Mouse (Mus musculus): Measurements from ENCODE around the gene Kras.

The Kras gene

GRCm38 (mm10) chr6:145249291-145250184 lies 501 bp downstream of the Kras start:
- DNase-seq (ENCODE audit: low spot score): peak; percentile 12

GRCm38 (mm10) chr6:145247886-145248285 lies 2.2 kb downstream of the Kras start:
- DNase-seq (ENCODE audit: low spot score): no peak

GRCm38 (mm10) chr6:145246841-145247240 lies 3.2 kb downstream of the Kras start:
- DNase-seq (ENCODE audit: low spot score): no peak

GRCm38 (mm10) chr6:145242521-145242920 lies 7.5 kb downstream of the Kras start:
- no peak for DNase-seq (ENCODE audit: low spot score)

GRCm38 (mm10) chr6:145240285-145240684 lies 9.8 kb downstream of the Kras start:
- no peak for DNase-seq (ENCODE audit: low spot score)

GRCm38 (mm10) chr6:145237148-145237547 lies 12.9 kb downstream of the Kras start:
- no peak for DNase-seq (ENCODE audit: low spot score)

GRCm38 (mm10) chr6:145235367-145235766 lies 14.7 kb downstream of the Kras start:
- no peak for DNase-seq (ENCODE audit: low spot score)

GRCm38 (mm10) chr6:145234391-145234790 lies 15.6 kb downstream of the Kras start:
- no peak for DNase-seq (ENCODE audit: low spot score)

GRCm38 (mm10) chr6:145226296-145226695 lies 23.7 kb downstream of the Kras start:
- DNase-seq (ENCODE audit: low spot score): no peak

- no peak for DNase-seq (ENCODE audit: low spot score)
Observed at GRCm38 (mm10) chr6:145224246-145224645, 25.8 kb downstream of the Kras start.

- no peak for DNase-seq (ENCODE audit: low spot score)
Observed at GRCm38 (mm10) chr6:145215826-145216225, 34.2 kb downstream of the Kras start.

- no peak for DNase-seq (ENCODE audit: low spot score)
Observed at GRCm38 (mm10) chr6:145213916-145214315, 36.1 kb downstream of the Kras start.

- DNase-seq (ENCODE audit: low spot score): no peak
Observed at GRCm38 (mm10) chr6:145211376-145212305, 38.4 kb downstream of the Kras start.

- peak; percentile 91 for DNase-seq (ENCODE audit: low spot score)
Observed at GRCm38 (mm10) chr6:145210816-145211338, 39.2 kb downstream of the Kras start, which contains the start of the genes Casc1 and Etfrf1. TSS of gene Casc1 (minus strand) at chr6:145211005. TSS of gene Etfrf1 (plus strand) at chr6:145211134.

- DNase-seq (ENCODE audit: low spot score): no peak
Observed at GRCm38 (mm10) chr6:145210056-145210680, 39.9 kb downstream of the Kras start.

- no peak for DNase-seq (ENCODE audit: low spot score)
Observed at GRCm38 (mm10) chr6:145205142-145205541, 44.9 kb downstream of the Kras start.

- DNase-seq (ENCODE audit: low spot score): no peak
Observed at GRCm38 (mm10) chr6:145204440-145204839, 45.6 kb downstream of the Kras start.

GRCm38 (mm10) chr6:145202432-145203125 lies 47.5 kb downstream of the Kras start:
- DNase-seq (ENCODE audit: low spot score): no peak

- no peak for DNase-seq (ENCODE audit: low spot score)
Observed at GRCm38 (mm10) chr6:145197949-145198686, 51.9 kb downstream of the Kras start.

GRCm38 (mm10) chr6:145193446-145193845 lies 56.6 kb downstream of the Kras start:
- no peak for DNase-seq (ENCODE audit: low spot score)

All from ovary, postnatal 14 days (tissue).